In genomic region chr7:100335921-100336320, GRCm38 (mm10) we compare ENCODE assay signal across 9 mouse cellular contexts. TPM values are rescaled to one million over a fixed set of nuclear protein-coding genes. Genes with fewer than 3 reads are reported as not detected.
"Had no signal": no experiment of that assay in that cellular context is flagged by ENCODE, and none has a peak within 500 bp of the region (broad histone marks: within the 10 kb centered on the region; RNA-seq: fewer than 3 reads in every experiment).

No protein-coding gene starts in this region.

- DNase-seq: lung, adult 2 months; lung, postnatal 14 days; lung, postnatal 36 days; right cerebral cortex, postnatal 14 days; thymus, adult 2 months; thymus, postnatal 25 days; thymus, postnatal 4 days had no signal

RNA-seq across cellular contexts. Expression of gene P4ha3, which starts 50.6 kb away (rescaled TPM):
- total RNA-seq: monocyte, adult 5-6 weeks; neutrophil, adult 5-6 weeks had no signal
